Mouse (Mus musculus) CD4-positive, CD25-positive, alpha-beta regulatory T cell, adult 4 months (primary cell): ENCODE results near the gene Deaf1. TPM values are rescaled to one million over a fixed set of nuclear protein-coding genes. Genes with fewer than 3 reads are reported as not detected.

Source experiments
- ATAC-seq: one replicate; pipeline ENCODE4 v1.8.0; 2017
- polyA plus RNA-seq, 2 experiments: library from polyadenylated mRNA; unstranded; fragments of 100-300 nt; shearing (Covaris generic); gene quantifications; one replicate each; pipeline ENCODE4 v1.2.1; 2017

Deaf1 gene
- polyA plus RNA-seq, 2 experiments from 2014 or later = 24.5 to 29.1 TPM

DNA sequence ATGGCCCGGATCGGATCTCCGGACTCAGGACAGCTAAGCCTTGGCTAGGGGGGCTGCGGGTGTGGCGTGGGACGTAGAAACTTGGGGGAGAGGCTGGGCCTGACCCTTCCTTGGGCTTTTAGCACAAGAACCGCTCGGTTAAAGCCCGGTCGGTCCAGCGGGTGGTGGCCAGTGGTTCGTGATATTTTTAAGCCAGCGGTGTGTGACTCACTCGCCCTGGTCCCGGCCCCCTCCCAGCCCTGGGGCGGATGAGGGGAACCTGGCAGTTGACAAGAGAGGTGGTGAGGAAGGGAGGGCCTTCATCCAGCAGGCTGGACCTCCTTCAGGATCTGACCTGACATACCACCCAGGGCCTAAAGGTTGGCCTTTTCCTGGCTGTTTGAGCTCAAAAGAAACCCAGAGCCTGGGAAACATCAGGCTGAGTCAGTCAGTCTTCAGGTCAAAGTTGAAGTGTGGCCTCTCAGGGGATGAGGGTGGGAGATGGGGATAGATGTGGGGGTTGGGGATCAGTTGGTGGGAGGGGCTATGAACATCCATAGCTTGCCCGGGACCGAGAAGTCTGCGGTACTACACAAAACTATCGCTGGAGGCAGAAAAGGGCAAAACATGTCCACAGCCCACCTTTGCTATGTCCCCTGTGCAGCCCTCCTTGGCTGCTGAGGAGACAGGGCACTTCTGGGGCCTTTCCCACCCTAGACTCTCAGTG, 11.9 kb upstream of the Deaf1 start:
- ATAC-seq = no peak

DNA sequence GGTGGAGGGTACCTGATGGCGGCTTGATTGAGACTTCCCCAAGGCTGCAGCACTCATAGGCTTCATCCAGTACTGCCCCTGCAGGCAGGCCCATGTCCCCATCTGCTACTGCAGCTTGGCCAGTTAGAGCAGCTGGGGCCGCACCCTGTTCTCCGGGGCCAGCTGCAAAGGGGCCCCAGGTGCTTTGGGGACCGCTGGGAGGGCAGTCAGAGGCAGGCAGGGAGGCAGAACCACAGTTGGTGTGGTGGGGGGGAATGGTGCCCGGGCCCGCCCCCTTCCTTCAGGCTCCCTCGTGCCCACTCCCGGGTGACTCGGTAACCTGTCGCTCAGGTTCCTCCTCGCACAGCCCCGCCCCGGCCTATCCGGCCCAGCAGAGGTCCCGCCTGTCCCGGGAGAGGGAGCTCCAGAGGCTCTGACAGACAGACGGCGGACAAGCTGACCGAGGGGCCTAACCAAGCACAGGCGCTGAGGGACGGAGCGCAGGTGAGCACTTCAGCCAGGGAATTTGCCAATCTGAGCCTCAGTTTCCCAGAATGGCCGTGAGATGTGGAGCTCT, 11.2 kb upstream of the Deaf1 start, which contains the start of gene Eps8l2:
Gene Eps8l2, plus strand, starts transcription at position 305 of the 556 bp plus-strand sequence.
- no peak for ATAC-seq

GRCm38 (mm10) chr7:141337716-141338416, 10.4 kb upstream of the Deaf1 start:
- no peak for ATAC-seq

DNA sequence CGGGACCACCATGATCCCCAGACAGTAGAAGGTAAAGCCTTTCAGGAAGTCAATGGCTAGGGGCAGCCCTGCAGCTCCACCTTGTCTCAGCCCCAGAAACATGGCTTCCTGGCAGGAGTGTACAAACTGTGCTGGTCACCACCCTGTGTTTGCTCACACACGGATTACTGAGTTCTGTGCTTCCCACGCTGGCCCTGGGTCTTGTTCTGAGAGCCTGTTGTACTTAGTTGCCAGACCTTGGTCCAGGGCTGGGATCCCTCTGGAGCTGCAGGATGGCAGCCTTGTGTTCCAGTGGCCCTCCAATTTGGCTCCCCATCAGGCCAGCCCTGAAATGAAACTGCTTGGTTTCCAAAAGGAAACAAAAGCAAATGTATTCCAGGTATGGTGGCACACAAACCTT, 8.8 kb upstream of the Deaf1 start:
- no peak for ATAC-seq

DNA sequence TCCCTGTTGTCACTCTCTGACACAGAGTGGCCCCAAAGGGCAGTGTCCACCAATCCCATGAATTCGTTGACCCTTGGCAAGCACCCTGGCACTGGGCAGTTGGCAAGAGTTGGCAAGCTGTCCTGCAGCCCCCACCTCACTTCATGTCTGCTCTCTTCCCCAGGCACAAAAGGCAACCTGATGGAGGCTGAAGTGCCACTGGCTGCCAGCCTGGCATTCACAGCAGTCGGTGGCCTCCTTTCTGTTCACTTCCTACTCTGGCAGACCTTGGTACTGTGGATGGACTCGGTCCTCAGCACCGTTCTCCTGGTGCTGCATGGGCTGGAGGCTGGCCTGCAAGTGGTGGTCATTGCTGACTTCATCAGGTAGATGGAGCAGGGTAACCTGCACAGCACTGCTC, 8.2 kb upstream of the Deaf1 start:
- no peak for ATAC-seq

GRCm38 (mm10) chr7:141335044-141335579, 7.6 kb upstream of the Deaf1 start:
- ATAC-seq = no peak

DNA sequence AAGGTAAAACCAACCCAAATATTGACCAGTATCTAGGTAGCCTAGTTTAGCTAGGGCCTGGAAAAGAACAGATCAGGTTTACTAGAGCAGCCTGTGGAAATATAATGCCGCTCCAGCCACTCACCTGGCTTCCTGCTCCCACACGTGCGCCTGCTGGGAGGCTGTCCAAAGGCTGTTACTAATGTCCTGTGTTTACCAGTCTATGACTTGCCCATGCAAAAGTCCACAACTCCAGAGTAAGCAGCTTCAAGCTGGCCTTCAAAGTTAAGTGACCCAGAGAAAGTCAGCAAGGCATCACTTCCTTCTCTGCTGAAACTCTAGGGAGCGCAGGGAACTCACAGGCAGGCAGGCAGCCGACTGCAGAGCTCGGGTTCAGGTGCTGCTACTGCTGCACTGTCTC, 4.5 kb upstream of the Deaf1 start:
- no peak for ATAC-seq

DNA sequence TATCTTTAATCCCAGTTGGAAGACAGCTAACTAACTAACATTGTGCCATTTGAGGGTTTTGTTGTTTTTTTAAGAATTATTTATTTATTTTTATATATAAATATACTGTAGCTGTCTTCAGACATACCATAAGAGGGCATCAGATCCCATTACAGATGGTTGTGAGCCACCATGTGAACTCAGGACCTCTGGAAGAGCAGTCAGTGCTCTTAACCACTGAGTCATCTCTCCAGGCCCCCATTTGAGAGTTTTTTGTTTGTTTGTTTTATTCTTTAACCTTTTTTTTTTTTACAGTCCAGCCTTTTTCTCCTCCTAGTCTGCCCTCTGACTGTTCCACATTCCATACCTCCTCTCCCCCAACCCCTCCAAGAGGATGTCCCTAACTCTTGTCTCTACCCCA, 3.2 kb upstream of the Deaf1 start:
- no peak for ATAC-seq

DNA sequence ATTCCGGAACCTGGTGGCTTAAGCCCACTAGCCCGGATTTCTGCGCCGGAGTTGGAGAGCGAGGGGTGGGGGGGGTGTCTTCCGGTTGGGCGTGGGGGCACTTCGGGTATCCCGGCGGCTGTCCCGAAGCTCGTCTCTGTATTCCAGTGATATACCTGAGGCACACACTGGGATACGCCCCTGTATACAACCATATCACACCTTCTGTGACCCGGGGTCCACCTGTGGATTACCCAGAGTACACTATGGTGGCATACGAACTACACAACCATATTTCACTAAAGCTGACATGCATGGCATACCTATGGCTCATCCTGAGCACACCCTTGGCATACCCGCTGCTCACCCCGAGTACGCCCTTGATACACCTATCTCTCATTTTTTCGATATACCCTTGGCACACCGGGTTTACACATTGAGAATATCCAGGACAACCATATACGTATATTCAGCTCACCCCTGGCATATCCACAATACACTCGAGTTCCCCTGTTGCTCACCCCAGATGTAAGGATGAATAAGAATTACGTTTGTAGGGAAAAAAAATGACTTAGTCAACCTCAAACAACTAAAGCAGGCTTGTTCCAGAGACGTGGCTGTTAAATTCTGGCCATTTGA, 992 bp upstream of the Deaf1 start:
- ATAC-seq = no peak

GRCm38 (mm10) chr7:141326546-141327446, 694 bp downstream of the Deaf1 start:
- peak; percentile 20 for ATAC-seq

GRCm38 (mm10) chr7:141324686-141325085, 2.8 kb downstream of the Deaf1 start:
- no peak for ATAC-seq

- ATAC-seq = no peak
Observed at GRCm38 (mm10) chr7:141319446-141319845, 8.0 kb downstream of the Deaf1 start.

- no peak for ATAC-seq
Observed at GRCm38 (mm10) chr7:141317619-141318132, 9.8 kb downstream of the Deaf1 start.

DNA sequence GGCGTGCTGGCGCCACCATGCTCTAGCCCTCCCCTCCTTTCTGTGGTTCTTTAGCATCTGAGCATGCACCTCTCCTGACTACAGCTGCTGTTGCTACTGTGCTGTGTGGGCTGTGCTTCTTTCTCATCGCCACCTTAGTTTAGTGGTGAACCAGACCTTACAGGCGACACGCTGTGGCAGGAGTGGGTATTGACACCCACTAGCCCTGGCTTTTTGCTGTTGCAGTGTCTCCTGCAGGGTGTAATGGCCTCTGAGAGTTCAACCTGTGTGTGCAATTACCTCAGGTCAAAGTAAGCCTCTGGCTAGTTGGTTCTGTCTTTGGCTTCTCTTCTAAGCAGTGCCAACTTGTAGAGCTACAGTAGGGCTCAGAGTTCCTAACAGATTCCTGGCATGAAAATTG, 11.5 kb downstream of the Deaf1 start:
- ATAC-seq = peak; percentile 95

GRCm38 (mm10) chr7:141315076-141315475, 12.4 kb downstream of the Deaf1 start:
- no peak for ATAC-seq

- ATAC-seq = no peak
Observed at GRCm38 (mm10) chr7:141314416-141314815, 13.1 kb downstream of the Deaf1 start.

GRCm38 (mm10) chr7:141304537-141304936, 23.0 kb downstream of the Deaf1 start:
- ATAC-seq = no peak

GRCm38 (mm10) chr7:141302702-141303268, 24.7 kb downstream of the Deaf1 start:
- ATAC-seq = peak; percentile 93

DNA sequence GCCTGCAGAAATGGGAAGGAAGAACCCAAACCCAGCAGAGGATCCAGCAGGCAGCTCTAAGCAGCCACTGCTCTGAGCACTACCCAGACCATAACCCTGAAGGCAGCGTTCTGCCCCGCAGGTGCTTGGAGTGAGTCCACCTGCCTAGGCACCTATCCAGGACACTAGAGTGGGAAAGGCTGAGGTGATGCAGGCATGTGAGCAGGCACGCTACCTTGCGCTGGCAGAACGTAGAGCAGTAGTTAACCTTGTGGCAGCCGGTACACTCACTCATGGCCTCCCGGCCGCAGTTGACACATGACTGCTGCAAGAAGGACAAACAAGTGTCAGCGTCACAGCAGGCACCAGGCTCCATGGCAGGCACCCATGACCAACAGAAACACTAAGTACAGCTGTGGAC, 26.1 kb downstream of the Deaf1 start:
- no peak for ATAC-seq

DNA sequence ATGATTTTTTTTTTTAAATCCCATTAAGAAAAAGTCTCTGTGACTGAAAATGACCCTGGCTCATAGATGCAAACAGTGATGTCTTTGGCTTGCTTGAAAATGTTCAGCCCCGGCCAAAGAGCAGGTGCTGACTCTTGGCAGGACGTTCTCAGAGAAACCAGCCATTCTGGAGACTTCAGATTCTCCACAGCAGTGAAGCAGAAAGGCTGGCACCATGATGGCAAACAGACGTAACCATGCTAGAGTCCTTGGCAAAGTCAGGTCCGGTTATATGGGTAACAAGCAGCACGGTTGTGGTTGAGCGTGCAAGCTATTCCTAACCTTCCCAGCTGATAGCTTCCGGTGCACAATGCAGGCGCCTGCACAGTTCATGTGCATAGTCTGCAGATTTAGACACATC, 28.3 kb downstream of the Deaf1 start:
- no peak for ATAC-seq

DNA sequence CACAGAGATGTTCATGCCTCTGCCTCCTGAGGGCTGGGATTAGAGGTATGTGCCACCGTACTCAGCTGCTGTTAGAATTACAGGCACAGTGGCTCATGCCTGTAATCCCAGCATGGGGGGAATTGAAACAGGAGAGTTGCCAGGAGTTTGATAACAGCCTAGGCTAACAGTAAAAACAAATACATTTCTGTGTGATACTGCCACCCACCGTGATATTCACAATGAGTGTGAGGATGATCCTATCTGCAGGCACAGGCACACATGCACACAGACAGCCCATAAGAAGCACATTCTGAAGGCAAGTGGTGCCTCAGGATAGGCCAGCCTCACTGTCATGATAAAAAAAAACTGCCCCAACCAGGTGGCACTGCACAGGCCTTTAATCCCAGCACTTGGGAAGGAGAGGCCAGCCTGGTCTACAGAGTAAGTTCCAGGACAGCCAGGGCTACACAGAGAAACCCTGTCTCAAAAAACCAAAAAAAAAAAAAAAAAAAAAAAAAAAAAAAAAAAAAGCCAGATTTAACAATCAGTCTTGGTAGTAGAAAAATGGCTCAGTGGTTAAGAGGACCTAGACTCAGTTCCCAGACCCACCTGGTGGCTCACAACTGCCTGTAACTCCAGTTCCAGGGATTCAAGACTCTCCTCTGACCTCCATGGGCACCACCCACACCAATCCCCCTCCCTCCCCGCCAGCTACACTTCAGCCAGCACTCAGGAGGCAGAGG, 29.4 kb downstream of the Deaf1 start:
- no peak for ATAC-seq
